Mouse (Mus musculus): ENCODE measurements around the gene Galm. TPM values are rescaled to one million over a fixed set of nuclear protein-coding genes. Genes with fewer than 3 reads are reported as not detected.
"Not testable (repeated sequence)": the region's sequence is repeated elsewhere in the genome, so short reads cannot be mapped to it uniquely, and the experiment has no call there.

Gene Galm
- polyA plus RNA-seq, 1 experiment from 2014 or later = 23.3 TPM

- Histone ChIP-seq H3K4me2 (replicated peaks) (no peak overlapping the region), H3K36me3 (no peaks in the 10 kb centered on the region), H3K27ac (no peak overlapping the region), H3K4me1 (peaks cover 21% of the 10 kb centered on the region), H3K9ac (no peak overlapping the region), H3K27me3 (no peaks in the 10 kb centered on the region), H3K4me3 (no peak overlapping the region), H3K9me3 (no peaks in the 10 kb centered on the region)
- ATAC-seq (ENCODE audit: insufficient number of reproducible peaks, insufficient read depth, low FRiP score, low TSS enrichment) = no peak
- WGBS = 87% methylated on average over 6 of the region's 6 CpGs
Observed at GRCm38 (mm10) chr17:80169792-80170191, 42.5 kb downstream of the Galm start.

DNA sequence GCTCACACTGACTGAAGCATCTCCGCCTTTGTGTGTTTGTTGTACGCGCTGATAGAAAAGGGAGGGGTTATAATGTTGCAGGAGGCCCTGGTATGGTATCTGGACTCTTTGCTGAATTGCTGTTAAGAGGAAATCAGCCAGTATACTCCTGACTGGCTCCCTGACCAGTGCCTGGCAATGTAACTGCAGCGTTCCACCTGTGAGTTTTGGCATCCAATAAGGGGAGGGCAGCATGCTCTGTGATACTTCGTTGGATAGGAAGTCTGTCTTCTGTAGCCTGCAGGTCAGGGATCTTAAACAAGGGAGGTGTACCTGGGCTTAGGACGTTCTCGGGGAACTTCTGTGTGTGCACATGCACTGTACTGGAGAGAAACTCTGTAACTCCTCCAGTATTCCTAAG, 43.7 kb downstream of the Galm start:
- ATAC-seq (ENCODE audit: insufficient number of reproducible peaks, insufficient read depth, low FRiP score, low TSS enrichment) = no peak
- 87% methylated on average over 7 of the region's 7 CpGs for WGBS

DNA sequence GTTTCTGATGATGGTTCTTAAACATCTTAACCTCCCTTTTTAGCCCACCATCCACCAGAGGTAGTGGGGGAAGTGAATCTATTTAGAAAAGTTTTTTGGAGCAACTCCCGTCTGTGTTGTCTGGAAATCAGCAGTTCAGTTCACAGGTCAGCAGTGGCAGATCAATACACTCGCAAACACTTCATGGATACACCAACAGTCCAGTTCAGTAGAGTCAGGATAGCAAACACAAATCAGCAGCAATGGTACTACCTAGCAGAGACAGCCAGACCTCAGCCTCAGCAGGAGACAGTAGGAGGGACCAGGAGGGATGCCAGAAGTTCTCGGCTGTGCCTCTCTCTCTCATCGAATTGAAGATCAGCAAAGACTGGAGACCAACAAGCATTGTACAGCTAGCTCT, 44.7 kb downstream of the Galm start:
- H3K36me3 ChIP-seq = no peaks in the 10 kb centered on the region
- H3K4me1 ChIP-seq = peaks cover 21% of the 10 kb centered on the region
- ATAC-seq (ENCODE audit: insufficient number of reproducible peaks, insufficient read depth, low FRiP score, low TSS enrichment) = no peak
- H3K9ac ChIP-seq = no peak overlapping the region
- no peaks in the 10 kb centered on the region for H3K9me3 ChIP-seq
- no peak overlapping the region for H3K27ac ChIP-seq
- H3K4me2 ChIP-seq (replicated peaks) = no peak overlapping the region
- no peak overlapping the region for H3K4me3 ChIP-seq
- no peaks in the 10 kb centered on the region for H3K27me3 ChIP-seq
- WGBS = 92% methylated on average over 4 of the region's 4 CpGs

More for the DNA sequence above, 43.7 kb downstream of the Galm start:
- Histone ChIP-seq H3K36me3 (no peaks in the 10 kb centered on the region), H3K9ac (no peak overlapping the region), H3K4me2 (replicated peaks) (no peak overlapping the region), H3K9me3 (no peaks in the 10 kb centered on the region), H3K4me1 (peaks cover 21% of the 10 kb centered on the region), H3K27me3 (no peaks in the 10 kb centered on the region), H3K27ac (no peak overlapping the region), H3K4me3 (no peak overlapping the region)

DNA sequence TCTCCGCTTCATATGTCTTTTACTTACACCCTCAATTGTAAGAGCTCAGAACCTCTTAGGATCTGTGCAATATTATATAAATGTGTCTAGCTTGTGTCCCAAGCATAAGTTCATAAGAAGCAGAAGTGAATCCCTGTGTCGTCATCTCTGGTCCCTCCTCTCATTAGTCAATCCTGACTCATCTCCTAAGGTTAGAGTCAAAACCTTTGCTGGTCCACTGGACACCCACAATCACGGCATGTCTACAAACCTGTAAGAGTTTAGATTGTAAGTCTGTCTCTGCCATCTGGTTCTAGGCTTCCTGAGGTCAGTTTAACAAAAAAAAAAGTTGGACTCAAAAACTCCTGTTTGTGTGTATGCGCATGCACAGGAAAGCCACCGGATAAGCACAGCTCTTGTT, 45.5 kb downstream of the Galm start:
- H3K36me3 ChIP-seq = no peaks in the 10 kb centered on the region
- 90% methylated on average over 5 of the region's 5 CpGs for WGBS
- no peaks in the 10 kb centered on the region for H3K27me3 ChIP-seq
- no peak overlapping the region for H3K27ac ChIP-seq
- H3K4me2 ChIP-seq (replicated peaks) = no peak overlapping the region
- H3K4me3 ChIP-seq = no peak overlapping the region
- H3K4me1 ChIP-seq = peaks cover 12% of the 10 kb centered on the region
- no peak overlapping the region for H3K9ac ChIP-seq
- H3K9me3 ChIP-seq = no peaks in the 10 kb centered on the region
- no peak for ATAC-seq (ENCODE audit: insufficient number of reproducible peaks, insufficient read depth, low FRiP score, low TSS enrichment)

DNA sequence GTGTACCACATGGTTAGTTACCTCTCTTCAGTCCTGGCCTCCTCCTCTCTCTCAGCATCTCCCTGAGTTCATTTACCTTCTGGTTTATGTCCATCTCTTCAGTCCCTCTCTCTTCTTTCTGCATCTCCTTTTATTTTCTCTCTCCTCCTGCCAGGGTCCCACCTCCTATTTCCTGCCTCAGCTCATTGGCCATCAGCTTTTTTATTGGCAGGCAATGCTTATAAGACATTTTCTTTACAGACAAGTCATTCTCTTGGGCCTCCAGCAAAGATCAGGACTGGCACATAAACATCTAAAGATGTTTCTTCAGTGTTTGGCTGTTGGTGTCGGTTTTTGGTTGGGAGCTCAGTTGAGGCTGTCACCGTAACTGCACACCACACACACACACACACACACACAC, 46.4 kb downstream of the Galm start:
- Histone ChIP-seq H3K27ac (no peak overlapping the region), H3K9me3 (no peaks in the 10 kb centered on the region), H3K36me3 (no peaks in the 10 kb centered on the region), H3K9ac (no peak overlapping the region), H3K27me3 (no peaks in the 10 kb centered on the region), H3K4me1 (peaks cover 3% of the 10 kb centered on the region), H3K4me3 (no peak overlapping the region), H3K4me2 (replicated peaks) (no peak overlapping the region)
- WGBS = 90% methylated on average over 2 of the region's 2 CpGs
- no peak for ATAC-seq (ENCODE audit: insufficient number of reproducible peaks, insufficient read depth, low FRiP score, low TSS enrichment)

DNA sequence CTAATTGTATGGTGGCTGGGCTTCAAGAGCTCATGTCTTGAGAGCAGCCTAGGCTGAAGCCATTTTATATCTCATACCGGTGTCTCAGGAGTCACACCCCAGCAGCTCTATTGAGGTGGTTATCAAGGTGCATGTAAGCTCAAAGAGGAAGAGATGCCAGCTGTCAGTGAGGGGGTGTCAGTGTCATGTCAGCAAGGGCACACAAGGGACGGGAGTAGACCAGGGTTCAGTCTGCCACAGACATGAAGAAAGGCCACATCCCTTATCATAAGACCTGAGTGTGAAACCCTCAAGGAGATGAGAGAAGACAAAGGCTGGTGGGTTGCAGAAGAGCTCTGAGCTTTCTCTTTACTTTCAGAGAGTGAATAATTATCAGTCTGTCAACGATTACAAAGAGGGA, 46.9 kb downstream of the Galm start:
- no peaks in the 10 kb centered on the region for H3K27me3 ChIP-seq
- 80% methylated on average over 3 of the region's 3 CpGs for WGBS
- H3K4me3 ChIP-seq = no peak overlapping the region
- H3K9me3 ChIP-seq = no peaks in the 10 kb centered on the region
- no peaks in the 10 kb centered on the region; the same call in 1 of the 2 replicates for H3K4me1 ChIP-seq
- no peaks in the 10 kb centered on the region for H3K36me3 ChIP-seq
- no peak overlapping the region for H3K27ac ChIP-seq
- no peak for ATAC-seq (ENCODE audit: insufficient number of reproducible peaks, insufficient read depth, low FRiP score, low TSS enrichment)
- H3K9ac ChIP-seq = no peak overlapping the region
- H3K4me2 ChIP-seq (replicated peaks) = no peak overlapping the region

DNA sequence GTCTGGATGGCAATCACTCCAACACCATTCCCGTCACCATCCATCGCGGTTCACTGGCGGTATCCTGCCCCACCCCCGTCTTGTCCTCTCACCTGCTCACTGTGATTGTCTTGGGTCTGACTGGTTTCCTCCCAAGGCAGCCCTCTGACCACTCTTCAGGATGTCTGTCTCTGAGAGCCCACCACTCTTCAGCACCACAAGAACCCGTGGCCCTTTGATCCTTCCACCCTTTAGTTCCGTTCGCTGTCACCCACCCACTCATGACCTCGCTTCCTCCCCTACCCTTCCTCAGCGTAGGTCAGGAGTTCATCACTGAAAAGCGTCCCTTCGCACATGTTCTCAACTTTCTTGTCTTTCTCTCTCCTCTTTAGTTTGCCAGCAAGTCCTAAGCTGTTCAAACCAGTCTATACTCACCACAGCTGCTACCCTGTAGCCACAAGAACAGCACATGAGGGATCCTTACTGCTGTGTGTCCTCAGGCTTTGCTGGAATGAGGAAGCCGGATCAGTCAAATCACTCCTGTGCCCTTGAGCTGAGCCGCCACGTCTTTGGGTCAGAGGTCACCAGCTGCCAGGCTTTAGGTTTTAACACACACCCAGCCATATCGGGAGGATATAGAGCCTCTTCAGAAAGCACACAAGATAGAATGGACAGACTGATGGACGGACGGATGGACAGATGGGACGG, 47.6 kb downstream of the Galm start:
- no peak overlapping the region for H3K27ac ChIP-seq
- ATAC-seq (ENCODE audit: insufficient number of reproducible peaks, insufficient read depth, low FRiP score, low TSS enrichment) = no peak
- H3K27me3 ChIP-seq = no peaks in the 10 kb centered on the region
- H3K36me3 ChIP-seq = no peaks in the 10 kb centered on the region
- H3K4me2 ChIP-seq (replicated peaks) = no peak overlapping the region
- H3K9ac ChIP-seq = no peak overlapping the region
- H3K4me1 ChIP-seq = no peaks in the 10 kb centered on the region; the same call in 1 of the 2 replicates
- 65% methylated on average over 19 of the region's 19 CpGs for WGBS
- no peaks in the 10 kb centered on the region for H3K9me3 ChIP-seq
- no peak overlapping the region for H3K4me3 ChIP-seq

- Histone ChIP-seq H3K9ac (no peak overlapping the region), H3K4me2 (replicated peaks) (no peak overlapping the region), H3K9me3 (no peaks in the 10 kb centered on the region), H3K27ac (no peak overlapping the region), H3K4me3 (no peak overlapping the region), H3K4me1 (no peaks in the 10 kb centered on the region; the same call in 1 of the 2 replicates), H3K27me3 (no peaks in the 10 kb centered on the region), H3K36me3 (no peaks in the 10 kb centered on the region)
- 72% methylated on average over 4 of the region's 4 CpGs for WGBS
- ATAC-seq (ENCODE audit: insufficient number of reproducible peaks, insufficient read depth, low FRiP score, low TSS enrichment) = no peak
Observed at GRCm38 (mm10) chr17:80175386-80175739, 48.1 kb downstream of the Galm start.

DNA sequence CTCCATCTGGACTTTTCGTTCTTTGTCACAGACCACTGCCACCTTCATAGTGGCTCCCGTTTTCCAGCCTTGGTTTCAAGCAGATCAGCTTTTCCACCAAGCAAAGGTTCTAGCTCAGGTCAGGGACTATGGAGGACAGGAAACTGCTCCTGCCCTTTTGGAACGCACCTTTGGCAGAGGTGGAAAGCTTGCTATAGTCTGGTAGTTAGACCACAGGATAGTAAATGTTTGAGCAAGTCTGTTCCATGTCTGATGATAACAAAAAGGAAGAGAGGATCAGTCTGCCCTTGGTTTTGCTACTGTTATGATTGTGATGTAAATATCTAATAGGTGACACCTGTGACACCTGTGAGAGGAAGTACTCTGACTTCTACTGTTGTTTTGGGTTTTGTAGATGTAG, 48.7 kb downstream of the Galm start:
- 92% methylated on average over 3 of the region's 3 CpGs for WGBS
- Histone ChIP-seq H3K27me3 (no peaks in the 10 kb centered on the region), H3K27ac (no peak overlapping the region), H3K36me3 (no peaks in the 10 kb centered on the region), H3K9ac (no peak overlapping the region), H3K4me3 (no peak overlapping the region), H3K4me2 (replicated peaks) (no peak overlapping the region), H3K4me1 (no peaks in the 10 kb centered on the region; the same call in 1 of the 2 replicates), H3K9me3 (no peaks in the 10 kb centered on the region)
- no peak for ATAC-seq (ENCODE audit: insufficient number of reproducible peaks, insufficient read depth, low FRiP score, low TSS enrichment)

- H3K27ac ChIP-seq; H3K36me3 ChIP-seq; H3K4me2 ChIP-seq (replicated peaks); H3K27me3 ChIP-seq; H3K4me3 ChIP-seq; H3K4me1 ChIP-seq; ATAC-seq (ENCODE audit: insufficient number of reproducible peaks, insufficient read depth, low FRiP score, low TSS enrichment); H3K9ac ChIP-seq; H3K9me3 ChIP-seq: not testable (repeated sequence)
- WGBS = 96% methylated on average over 3 of the region's 3 CpGs
Observed at GRCm38 (mm10) chr17:80178846-80179245, 51.6 kb downstream of the Galm start.

- H3K4me3 ChIP-seq = no peak overlapping the region
- H3K27ac ChIP-seq = no peak overlapping the region
- ATAC-seq (ENCODE audit: insufficient number of reproducible peaks, insufficient read depth, low FRiP score, low TSS enrichment) = peak; percentile 53; the same call in 1 of the 2 replicates
- 1% methylated on average over 6 of the region's 6 CpGs for WGBS
- H3K27me3 ChIP-seq = no peaks in the 10 kb centered on the region
- no peaks in the 10 kb centered on the region for H3K4me1 ChIP-seq
- no peaks in the 10 kb centered on the region for H3K36me3 ChIP-seq
- H3K9ac ChIP-seq = no peak overlapping the region
- H3K4me2 ChIP-seq (replicated peaks) = no peak overlapping the region
- H3K9me3 ChIP-seq = no peaks in the 10 kb centered on the region
Observed at GRCm38 (mm10) chr17:80179959-80180358, 52.7 kb downstream of the Galm start.

DNA sequence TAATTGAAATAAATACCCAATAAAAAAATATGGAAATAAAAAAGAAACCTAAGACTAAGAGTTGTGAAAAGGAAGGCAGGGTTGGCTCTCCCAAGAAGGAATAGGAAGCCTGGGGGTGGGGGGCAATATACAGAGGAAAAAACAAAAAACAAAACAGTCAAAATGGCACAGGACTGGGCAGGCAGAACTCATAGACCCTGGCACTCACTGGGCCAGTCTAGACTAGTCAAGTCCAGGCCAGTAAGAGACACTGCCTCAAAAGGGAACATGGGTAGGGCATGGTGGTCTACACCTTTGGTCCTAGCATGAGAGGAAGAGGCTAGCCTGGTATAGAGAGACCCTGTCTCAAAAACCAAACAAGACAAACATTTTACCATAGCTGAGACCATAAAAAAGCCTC, 53.2 kb downstream of the Galm start:
- H3K9ac ChIP-seq = no peak overlapping the region
- no peak overlapping the region for H3K27ac ChIP-seq
- H3K4me3 ChIP-seq = no peak overlapping the region
- no peaks in the 10 kb centered on the region for H3K27me3 ChIP-seq
- H3K4me1 ChIP-seq = no peaks in the 10 kb centered on the region
- no peak overlapping the region for H3K4me2 ChIP-seq (replicated peaks)
- ATAC-seq (ENCODE audit: insufficient number of reproducible peaks, insufficient read depth, low FRiP score, low TSS enrichment) = peak; percentile 55; the same call in 1 of the 2 replicates
- no peaks in the 10 kb centered on the region for H3K9me3 ChIP-seq
- H3K36me3 ChIP-seq = no peaks in the 10 kb centered on the region
